Mouse (Mus musculus): ENCODE measurements around the gene Cog1. TPM values are rescaled to one million over a fixed set of nuclear protein-coding genes. Genes with fewer than 3 reads are reported as not detected.

The Cog1 gene
- polyA plus RNA-seq, 1 experiment from 2014 or later: 24.7 TPM

DNA sequence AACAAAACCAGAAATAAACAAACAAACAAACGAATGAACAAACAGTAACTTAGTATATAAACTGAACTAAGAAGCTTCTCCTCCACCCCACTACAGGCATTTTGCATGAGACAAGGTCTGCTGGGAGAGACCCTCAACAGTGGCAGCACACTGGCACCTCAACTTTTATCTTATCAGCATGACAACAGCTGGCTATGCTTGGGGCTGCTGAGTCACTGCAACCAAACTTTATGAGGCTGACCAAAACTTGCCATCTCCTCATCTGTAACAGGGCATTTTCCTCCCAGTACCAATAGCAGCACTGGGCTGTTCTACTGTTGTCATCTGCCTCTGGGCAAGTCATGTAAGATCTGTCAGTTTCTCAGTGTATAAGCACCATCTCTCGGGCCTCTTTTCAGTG is 32.0 kb downstream of the Cog1 start:
- H3K9me3 ChIP-seq (ENCODE audit: control insufficient read depth, low read length): no peaks in the 10 kb centered on the region
- H3K9ac ChIP-seq (ENCODE audit: low read depth, low read length): peak overlapping the region; percentile 47
- DNase-seq (ENCODE audit: low spot score): no peak
- H3K4me1 ChIP-seq (replicated peaks; ENCODE audit: control insufficient read depth, insufficient read depth, low read length): peaks cover 31% of the 10 kb centered on the region
- H3K4me3 ChIP-seq (ENCODE audit: low read depth, low read length): peak overlapping the region; percentile 73
- 56% methylated on average over 2 of the region's 2 CpGs for WGBS
- H3K27me3 ChIP-seq (replicated peaks; ENCODE audit: control insufficient read depth, insufficient read depth, low read length): no peaks in the 10 kb centered on the region
- H3K36me3 ChIP-seq (ENCODE audit: control insufficient read depth, insufficient read depth, low read length): peaks cover 6% of the 10 kb centered on the region
- H3K4me2 ChIP-seq: peak overlapping the region; percentile 77
- H3K27ac ChIP-seq (ENCODE audit: low read depth, low read length): peak overlapping the region; percentile 86
- peak; percentile 71 for ATAC-seq (replicated peaks; ENCODE audit: low FRiP score)

DNA sequence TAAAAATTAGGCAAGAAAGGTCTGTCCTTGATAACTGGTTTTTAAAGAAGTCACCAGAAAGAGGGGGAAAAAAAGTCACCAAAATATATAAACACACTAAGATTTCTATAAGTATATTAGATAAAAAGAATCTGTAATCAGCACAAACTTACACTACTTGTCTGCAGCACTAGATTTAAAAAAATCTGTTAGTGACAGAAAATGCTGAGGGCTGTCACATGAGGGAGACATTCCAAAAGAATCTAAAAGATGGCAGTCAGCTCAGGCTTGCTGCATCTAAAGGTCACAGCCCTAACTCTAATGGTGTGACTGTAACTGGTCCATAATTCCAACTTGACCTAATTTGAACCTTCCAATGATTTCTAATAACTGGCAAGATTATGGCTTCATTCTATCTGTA is 33.0 kb downstream of the Cog1 start:
- Histone ChIP-seq H3K4me2 (peak overlapping the region; percentile 77), H3K9ac (ENCODE audit: low read depth, low read length) (peak overlapping the region; percentile 47; the same call in 1 of the 2 replicates), H3K27me3 (replicated peaks; ENCODE audit: control insufficient read depth, insufficient read depth, low read length) (no peaks in the 10 kb centered on the region), H3K4me1 (replicated peaks; ENCODE audit: control insufficient read depth, insufficient read depth, low read length) (peaks cover 38% of the 10 kb centered on the region), H3K9me3 (ENCODE audit: control insufficient read depth, low read length) (no peaks in the 10 kb centered on the region), H3K27ac (ENCODE audit: low read depth, low read length) (peak overlapping the region; percentile 86), H3K4me3 (ENCODE audit: low read depth, low read length) (peak overlapping the region; percentile 73), H3K36me3 (ENCODE audit: control insufficient read depth, insufficient read depth, low read length) (0 out of 2 replicates have a peak, but pooled peaks cover under 1% of the 10 kb centered on the region)
- ATAC-seq (replicated peaks; ENCODE audit: low FRiP score): no peak
- DNase-seq (ENCODE audit: low spot score): no peak

DNA sequence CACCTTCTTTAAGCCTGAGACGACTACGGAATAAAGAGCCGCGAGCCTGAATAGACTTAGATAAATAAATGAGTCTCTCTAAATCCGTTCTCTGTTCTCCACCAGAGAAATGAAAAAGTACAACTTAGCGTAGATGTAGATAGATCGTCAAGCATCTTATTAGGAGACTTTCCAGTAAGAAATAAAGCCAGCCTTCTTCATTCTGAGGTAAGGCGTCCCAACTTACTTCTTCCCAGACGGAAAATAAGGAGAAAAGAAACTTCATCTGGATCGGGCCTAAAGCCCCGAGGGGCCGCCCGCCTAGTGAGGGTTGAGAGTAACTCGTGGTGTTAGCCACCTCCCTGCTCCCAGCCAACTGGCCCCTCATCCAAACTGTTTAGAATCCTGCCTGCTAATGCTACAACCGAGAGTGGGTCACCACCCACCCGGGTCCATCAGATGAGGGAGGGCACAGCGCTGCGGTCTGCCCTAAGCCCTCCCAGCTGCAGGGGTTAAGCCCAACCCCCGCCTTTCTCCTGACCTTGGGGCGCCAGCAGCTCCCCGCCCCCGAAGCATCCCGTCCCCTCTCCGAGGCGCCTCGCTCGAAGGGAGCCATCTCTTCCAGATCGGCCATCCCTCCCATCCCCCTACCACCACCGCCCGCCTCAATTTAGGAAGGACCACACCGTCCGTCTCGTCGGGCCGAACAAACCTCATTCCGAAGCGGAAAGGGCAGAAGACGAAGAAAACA is 34.1 kb downstream of the Cog1 start:
- H3K9ac ChIP-seq (ENCODE audit: low read depth, low read length): peak overlapping the region; percentile 81
- DNase-seq (ENCODE audit: low spot score): peak; percentile 77
- H3K36me3 ChIP-seq (ENCODE audit: control insufficient read depth, insufficient read depth, low read length): peaks cover 2% of the 10 kb centered on the region; the same call in 1 of the 2 replicates
- ATAC-seq (replicated peaks; ENCODE audit: low FRiP score): peak; percentile 64
- WGBS: 2% methylated on average over 38 of the region's 38 CpGs
- H3K9me3 ChIP-seq (ENCODE audit: control insufficient read depth, low read length): no peaks in the 10 kb centered on the region
- H3K4me3 ChIP-seq (ENCODE audit: low read depth, low read length): peak overlapping the region; percentile 73
- H3K4me1 ChIP-seq (replicated peaks; ENCODE audit: control insufficient read depth, insufficient read depth, low read length): peaks cover 39% of the 10 kb centered on the region
- no peaks in the 10 kb centered on the region for H3K27me3 ChIP-seq (replicated peaks; ENCODE audit: control insufficient read depth, insufficient read depth, low read length)
- H3K4me2 ChIP-seq: peak overlapping the region; percentile 77
- peak overlapping the region; percentile 79 for H3K27ac ChIP-seq (ENCODE audit: low read depth, low read length)

- whole genome bisulfite sequencing: under 1% methylated on average over 37 of the region's 38 CpGs
- Histone ChIP-seq H3K9ac (ENCODE audit: low read depth, low read length) (peak overlapping the region; percentile 81), H3K27ac (ENCODE audit: low read depth, low read length) (peak overlapping the region; percentile 79), H3K4me3 (ENCODE audit: low read depth, low read length) (peak overlapping the region; percentile 73), H3K27me3 (replicated peaks; ENCODE audit: control insufficient read depth, insufficient read depth, low read length) (no peaks in the 10 kb centered on the region), H3K4me2 (peak overlapping the region; percentile 77), H3K9me3 (ENCODE audit: control insufficient read depth, low read length) (no peaks in the 10 kb centered on the region), H3K4me1 (replicated peaks; ENCODE audit: control insufficient read depth, insufficient read depth, low read length) (peaks cover 39% of the 10 kb centered on the region), H3K36me3 (ENCODE audit: control insufficient read depth, insufficient read depth, low read length) (peaks cover 7% of the 10 kb centered on the region)
- ATAC-seq (replicated peaks; ENCODE audit: low FRiP score) (no peak), DNase-seq (ENCODE audit: low spot score) (no peak)
These were observed 34.6 kb downstream of the Cog1 start for GRCm38 (mm10) chr11:113683627-113683956.

- DNase-seq (ENCODE audit: low spot score) (peak; percentile 89), ATAC-seq (replicated peaks; ENCODE audit: low FRiP score) (peak; percentile 86)
- Histone ChIP-seq H3K4me3 (ENCODE audit: low read depth, low read length) (peak within 1 kb of the TSS; percentile 73), H3K27me3 (replicated peaks; ENCODE audit: control insufficient read depth, insufficient read depth, low read length) (no peaks in the 10 kb centered on the region), H3K9me3 (ENCODE audit: control insufficient read depth, low read length) (no peaks in the 10 kb centered on the region), H3K4me1 (replicated peaks; ENCODE audit: control insufficient read depth, insufficient read depth, low read length) (peaks cover 37% of the 10 kb centered on the region), H3K36me3 (ENCODE audit: control insufficient read depth, insufficient read depth, low read length) (peaks cover 13% of the 10 kb centered on the region), H3K27ac (ENCODE audit: low read depth, low read length) (peak within 1 kb of the TSS; percentile 79), H3K9ac (ENCODE audit: low read depth, low read length) (peak within 1 kb of the TSS; percentile 81), H3K4me2 (peak within 1 kb of the TSS; percentile 77)
- under 1% methylated on average over 73 of the region's 73 CpGs for whole genome bisulfite sequencing
These were observed 35.2 kb downstream of the Cog1 start, which contains the start of the genes Fam104a and D11Wsu47e for GRCm38 (mm10) chr11:113683957-113684706. TSS of gene Fam104a (minus strand) at chr11:113684155. TSS of gene D11Wsu47e (plus strand) at chr11:113684412.

DNA sequence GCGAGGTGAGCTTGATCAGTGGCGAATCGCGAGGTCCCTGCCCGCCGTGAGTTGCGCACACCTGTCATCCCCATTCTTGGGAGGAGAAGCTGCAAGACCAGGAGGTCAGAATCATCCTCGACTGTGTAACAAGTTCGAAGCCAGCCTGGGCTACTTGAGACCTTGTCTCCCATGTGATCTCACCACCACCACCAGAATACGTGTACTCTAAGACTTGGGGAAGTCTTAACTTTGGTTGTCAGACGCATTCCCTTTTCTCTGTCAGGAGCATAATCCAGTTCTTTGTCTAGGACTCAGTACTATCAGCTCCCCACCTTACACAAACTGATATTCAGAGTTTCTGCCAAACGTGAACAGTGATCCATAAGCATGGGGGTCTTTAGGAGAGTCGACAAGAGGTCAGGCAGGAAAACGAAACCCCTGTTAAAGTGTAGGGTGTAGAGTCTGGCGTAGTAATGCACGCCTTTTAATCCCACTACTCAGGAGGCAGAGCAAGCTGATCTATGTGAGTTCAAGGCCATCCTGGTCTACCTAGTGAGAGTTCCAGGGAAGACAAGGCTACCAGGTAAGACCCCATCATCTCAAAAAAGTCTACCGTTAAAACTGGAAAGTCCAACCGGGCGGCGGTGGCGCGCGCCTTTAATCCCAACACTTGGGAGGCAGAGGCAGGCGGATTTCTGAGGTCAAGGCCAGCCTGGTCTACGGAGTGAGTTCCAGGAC is 35.9 kb downstream of the Cog1 start:
- Histone ChIP-seq H3K4me1 (replicated peaks; ENCODE audit: control insufficient read depth, insufficient read depth, low read length) (peaks cover 35% of the 10 kb centered on the region), H3K27me3 (replicated peaks; ENCODE audit: control insufficient read depth, insufficient read depth, low read length) (no peaks in the 10 kb centered on the region), H3K9me3 (ENCODE audit: control insufficient read depth, low read length) (no peaks in the 10 kb centered on the region), H3K9ac (ENCODE audit: low read depth, low read length) (peak overlapping the region; percentile 81), H3K4me2 (peak overlapping the region; percentile 77), H3K27ac (ENCODE audit: low read depth, low read length) (0 out of 2 replicates have a peak overlapping the region, but pooled peaks have one; percentile 29), H3K4me3 (ENCODE audit: low read depth, low read length) (peak overlapping the region; percentile 73), H3K36me3 (ENCODE audit: control insufficient read depth, insufficient read depth, low read length) (peaks cover 19% of the 10 kb centered on the region)
- DNase-seq (ENCODE audit: low spot score) (peak; percentile 51), ATAC-seq (replicated peaks; ENCODE audit: low FRiP score) (no peak)
- 37% methylated on average over 25 of the region's 25 CpGs for WGBS

- H3K4me1 ChIP-seq (replicated peaks; ENCODE audit: control insufficient read depth, insufficient read depth, low read length): peaks cover 20% of the 10 kb centered on the region
These were observed 38.1 kb downstream of the Cog1 start for GRCm38 (mm10) chr11:113687031-113687430.

DNA sequence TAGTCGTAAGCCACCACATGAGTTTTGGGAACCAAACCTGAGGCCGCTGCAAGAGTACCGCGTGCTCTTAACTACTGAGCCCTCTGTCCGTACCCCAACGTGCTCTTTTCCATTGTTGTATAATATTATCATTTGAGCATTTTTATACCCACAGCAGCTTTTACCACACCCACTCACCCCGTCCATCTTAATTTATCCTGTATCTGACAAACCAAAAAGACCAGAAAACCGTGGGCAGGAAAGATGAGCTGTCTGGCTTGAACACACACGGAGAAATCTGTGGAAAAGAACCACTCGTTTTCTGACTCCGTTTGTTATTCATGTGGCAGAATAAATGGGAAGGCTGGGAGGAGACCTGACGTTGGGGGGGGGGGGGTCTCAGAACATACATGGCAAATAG is 41.5 kb downstream of the Cog1 start:
- WGBS: 91% methylated on average over 12 of the region's 12 CpGs
- H3K4me3 ChIP-seq (ENCODE audit: low read depth, low read length): no peak overlapping the region
- no peak overlapping the region for H3K4me2 ChIP-seq
- peaks cover 43% of the 10 kb centered on the region for H3K36me3 ChIP-seq (ENCODE audit: control insufficient read depth, insufficient read depth, low read length)
- ATAC-seq (replicated peaks; ENCODE audit: low FRiP score): no peak
- H3K4me1 ChIP-seq (replicated peaks; ENCODE audit: control insufficient read depth, insufficient read depth, low read length): peaks cover 11% of the 10 kb centered on the region
- H3K27me3 ChIP-seq (replicated peaks; ENCODE audit: control insufficient read depth, insufficient read depth, low read length): no peaks in the 10 kb centered on the region
- H3K9ac ChIP-seq (ENCODE audit: low read depth, low read length): no peak overlapping the region
- H3K27ac ChIP-seq (ENCODE audit: low read depth, low read length): no peak overlapping the region
- no peak for DNase-seq (ENCODE audit: low spot score)
- no peaks in the 10 kb centered on the region for H3K9me3 ChIP-seq (ENCODE audit: control insufficient read depth, low read length)

More at GRCm38 (mm10) chr11:113687031-113687430, 38.1 kb downstream of the Cog1 start:
- no peak overlapping the region for H3K4me2 ChIP-seq
- DNase-seq (ENCODE audit: low spot score) (no peak), ATAC-seq (replicated peaks; ENCODE audit: low FRiP score) (no peak)
- 82% methylated on average over 2 of the region's 2 CpGs for WGBS
- H3K36me3 ChIP-seq (ENCODE audit: control insufficient read depth, insufficient read depth, low read length): peaks cover 24% of the 10 kb centered on the region
- H3K9me3 ChIP-seq (ENCODE audit: control insufficient read depth, low read length): no peaks in the 10 kb centered on the region
- no peak overlapping the region for H3K4me3 ChIP-seq (ENCODE audit: low read depth, low read length)
- H3K27ac ChIP-seq (ENCODE audit: low read depth, low read length): no peak overlapping the region
- H3K27me3 ChIP-seq (replicated peaks; ENCODE audit: control insufficient read depth, insufficient read depth, low read length): no peaks in the 10 kb centered on the region
- no peak overlapping the region for H3K9ac ChIP-seq (ENCODE audit: low read depth, low read length)

All from liver, embryonic 11.5 days (tissue).